ENCODE assay signal across 8 mouse cellular contexts in genomic region chr14:75016715-75017020, GRCm38 (mm10). TPM values are rescaled to one million over a fixed set of nuclear protein-coding genes. Genes with fewer than 3 reads are reported as not detected.
A peak's percentile ranks its signal among the peaks of the same experiment; 100 is the strongest.
DNase-seq lines count a peak whose midpoint lies in the region; ATAC-seq and TF ChIP-seq lines count a peak whose summit lies in the region.

No protein-coding gene starts in this region.

- H3K36me3 ChIP-seq in lung, postnatal 0 days (ENCODE audit: insufficient read depth, low read length), result no peaks in the 10 kb centered on the region
- H3K36me3 ChIP-seq in forebrain, embryonic 15.5 days, result no peaks in the 10 kb centered on the region
- no peaks in the 10 kb centered on the region for H3K36me3 ChIP-seq in liver, embryonic 14.5 days (replicated peaks; ENCODE audit: control insufficient read depth, insufficient read depth, low read depth)
- no peaks in the 10 kb centered on the region for H3K36me3 ChIP-seq in stomach, embryonic 14.5 days (ENCODE audit: control insufficient read depth, insufficient read depth, low read length)

- DNase-seq in lung, postnatal 0 days (ENCODE audit: low spot score), result no peak
- DNase-seq in lung, postnatal 10 days, result no peak
- DNase-seq in liver, embryonic 14.5 days (ENCODE audit: low read depth in 3 of 3, low spot score in 3 of 3), result no peak
- DNase-seq in urinary bladder, postnatal 36 days (ENCODE audit: low spot score in 2 of 2), result no peak
- no peak for DNase-seq in left cerebral cortex, adult 11 months (ENCODE audit: low spot score)
- no peak for DNase-seq in adrenal gland, postnatal 10 days

- no peak overlapping the region for H3K27ac ChIP-seq in lung, postnatal 0 days (ENCODE audit: low read length)
- H3K27ac ChIP-seq in forebrain, embryonic 15.5 days (replicated peaks), result no peak overlapping the region
- no peak overlapping the region for H3K27ac ChIP-seq in liver, embryonic 14.5 days
- no peak overlapping the region for H3K27ac ChIP-seq in stomach, embryonic 14.5 days (ENCODE audit: low read length)

- H3K27me3 ChIP-seq in lung, postnatal 0 days (replicated peaks; ENCODE audit: insufficient read depth, low read length), result no peaks in the 10 kb centered on the region
- H3K27me3 ChIP-seq in forebrain, embryonic 15.5 days, result no peaks in the 10 kb centered on the region
- peaks cover 5% of the 10 kb centered on the region; the same call in 1 of the 2 replicates for H3K27me3 ChIP-seq in liver, embryonic 14.5 days (ENCODE audit: control insufficient read depth, insufficient read depth, low read length)
- H3K27me3 ChIP-seq in stomach, embryonic 14.5 days (ENCODE audit: control insufficient read depth, insufficient read depth, low read length), result no peaks in the 10 kb centered on the region

- no peak for TF ChIP-seq EP300 in lung, postnatal 0 days (IDR thresholded peaks at IDR 0.05)
- no peak for TF ChIP-seq EP300 in liver, embryonic 14.5 days (IDR thresholded peaks at IDR 0.05; ENCODE audit: low read depth)

- TF ChIP-seq CTCF in lung, postnatal 0 days (IDR thresholded peaks at IDR 0.05), result no peak
- TF ChIP-seq CTCF in liver, embryonic 14.5 days (IDR thresholded peaks at IDR 0.05; ENCODE audit: low read depth), result no peak

- 75% methylated on average over 9 of the region's 9 CpGs for WGBS in lung, postnatal 0 days
- 75% methylated on average over 9 of the region's 9 CpGs for WGBS in forebrain, embryonic 15.5 days
- 57% methylated on average over 9 of the region's 9 CpGs for WGBS in liver, embryonic 14.5 days (ENCODE audit: insufficient replicate concordance)
- 77% methylated on average over 9 of the region's 9 CpGs for WGBS in stomach, embryonic 14.5 days

- peak overlapping the region; percentile 92 for H3K4me2 ChIP-seq in lung, postnatal 0 days (replicated peaks; ENCODE audit: low read depth, low read length)
- peak overlapping the region; percentile 81; the same call in 1 of the 2 replicates for H3K4me2 ChIP-seq in forebrain, embryonic 15.5 days (replicated peaks)
- peak overlapping the region; percentile 78 for H3K4me2 ChIP-seq in liver, embryonic 14.5 days (ENCODE audit: low read depth)
- peak overlapping the region; percentile 80 for H3K4me2 ChIP-seq in stomach, embryonic 14.5 days (replicated peaks; ENCODE audit: low read depth, low read length)

- H3K9me3 ChIP-seq in lung, postnatal 0 days (ENCODE audit: low read length), result no peaks in the 10 kb centered on the region
- H3K9me3 ChIP-seq in forebrain, embryonic 15.5 days, result no peaks in the 10 kb centered on the region
- no peaks in the 10 kb centered on the region for H3K9me3 ChIP-seq in liver, embryonic 14.5 days (ENCODE audit: control insufficient read depth, low read length)
- H3K9me3 ChIP-seq in stomach, embryonic 14.5 days (ENCODE audit: control insufficient read depth, low read depth, low read length), result no peaks in the 10 kb centered on the region

- ATAC-seq in lung, postnatal 0 days, result no peak
- no peak for ATAC-seq in forebrain, embryonic 15.5 days (replicated peaks)
- no peak for ATAC-seq in liver, embryonic 14.5 days (ENCODE audit: insufficient read depth)
- no peak for ATAC-seq in stomach, embryonic 14.5 days (ENCODE audit: insufficient number of reproducible peaks, insufficient read depth, low FRiP score, low read depth)

- no peaks in the 10 kb centered on the region for H3K4me1 ChIP-seq in lung, postnatal 0 days (ENCODE audit: insufficient read depth, low read depth, low read length)
- peaks cover 7% of the 10 kb centered on the region for H3K4me1 ChIP-seq in forebrain, embryonic 15.5 days
- 0 out of 4 replicates have a peak, but pooled peaks cover 0 to 2% of the 10 kb centered on the region in 2 experiments for H3K4me1 ChIP-seq in liver, embryonic 14.5 days (replicated peaks; ENCODE audit: control insufficient read depth in 2 of 2, insufficient read depth in 2 of 2, low read length in 1 of 2)
- peaks cover 2% of the 10 kb centered on the region; the same call in 1 of the 2 replicates for H3K4me1 ChIP-seq in stomach, embryonic 14.5 days (ENCODE audit: control insufficient read depth, insufficient read depth, low read length)

- peak overlapping the region; percentile 61 for H3K4me3 ChIP-seq in lung, postnatal 0 days (ENCODE audit: low read depth, low read length)
- peak overlapping the region; percentile 41 for H3K4me3 ChIP-seq in forebrain, embryonic 15.5 days
- H3K4me3 ChIP-seq in liver, embryonic 14.5 days (ENCODE audit: insufficient read depth in 1 of 2, low read depth in 2 of 2, low read length in 2 of 2), result peak overlapping the region; percentile 52 to 81
- H3K4me3 ChIP-seq in stomach, embryonic 14.5 days (ENCODE audit: low read depth, low read length), result peak overlapping the region; percentile 49; the same call in 1 of the 2 replicates

- H3K9ac ChIP-seq in lung, postnatal 0 days (replicated peaks; ENCODE audit: low read depth), result peak overlapping the region; percentile 38; the same call in 1 of the 2 replicates
- no peak overlapping the region for H3K9ac ChIP-seq in forebrain, embryonic 15.5 days (replicated peaks)
- H3K9ac ChIP-seq in liver, embryonic 14.5 days (replicated peaks), result no peak overlapping the region
- H3K9ac ChIP-seq in stomach, embryonic 14.5 days (replicated peaks; ENCODE audit: low read depth, low read length), result no peak overlapping the region

RNA-seq across cellular contexts. Expression of gene Rubcnl, which starts 0.8 kb away (rescaled TPM):
- polyA plus RNA-seq in lung, postnatal 0 days (2015; fragmentation: Nextera tagmentation; extraction: Ambion mirVana), result 0.27 TPM in 2 replicates
- 0.28 and 0.42 TPM in 2 replicates for polyA plus RNA-seq in forebrain, embryonic 15.5 days (2015; fragmentation: Nextera tagmentation; extraction: Ambion mirVana)
- polyA plus RNA-seq in liver, embryonic 14.5 days (2012; rRNA removed), result 0.12 and 0.21 TPM in 2 replicates
- polyA plus RNA-seq in liver, embryonic 14.5 days (2014; fragmentation: Nextera tagmentation; extraction: Ambion mirVana), result 0.09 and 0.15 TPM in 2 replicates
- polyA plus RNA-seq in stomach, embryonic 14.5 days (2014; fragmentation: Nextera tagmentation; extraction: Ambion mirVana), result 0.84 and 0.88 TPM in 2 replicates
- 1 to 10 TPM; 1.4 to 1.8 TPM for total RNA-seq in adrenal gland, postnatal 10 days (2021)
